Mouse (Mus musculus) liver, adult 2 months (tissue): Measurements from ENCODE around the gene Ring1.

Experiments
- CTCF ChIP-seq: fragments of 200-500 bp; IDR thresholded peaks from 2 replicates; pipeline ENCODE4 v1.5.1; 2011; ENCODE audit warnings: low read depth, low read length, control low read depth
- POLR2A ChIP-seq: fragments of 200-500 bp; IDR thresholded peaks from 2 replicates; pipeline ENCODE4 v1.6.1; 2011; ENCODE audit warnings: low read length, control low read depth; ENCODE audit not compliant: insufficient read depth; ENCODE audit errors: extremely low read depth

DNA sequence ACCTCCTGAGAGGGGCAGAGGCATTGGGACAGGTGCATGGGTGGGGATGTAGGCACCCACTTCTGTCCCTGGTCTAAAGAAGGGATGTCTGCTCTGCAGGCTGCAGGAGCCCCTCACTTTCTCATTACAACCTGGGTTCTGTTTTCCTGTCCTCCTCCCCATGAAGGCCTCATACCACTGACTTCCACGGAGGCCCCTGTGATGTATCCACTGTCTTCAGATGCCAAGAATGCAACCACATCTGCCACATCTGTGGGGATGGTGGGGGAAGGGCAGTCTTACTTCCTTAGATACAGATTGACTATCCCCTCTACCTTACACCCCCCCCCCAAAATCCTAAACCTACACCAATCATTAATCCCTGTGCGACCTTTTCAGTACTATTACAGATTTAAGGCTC lies 1.7 kb upstream of the Ring1 start:
- TF ChIP-seq CTCF (no peak), POLR2A (no peak)
